ENCODE assay signal across 16 mouse cellular contexts in the genomic region with DNA sequence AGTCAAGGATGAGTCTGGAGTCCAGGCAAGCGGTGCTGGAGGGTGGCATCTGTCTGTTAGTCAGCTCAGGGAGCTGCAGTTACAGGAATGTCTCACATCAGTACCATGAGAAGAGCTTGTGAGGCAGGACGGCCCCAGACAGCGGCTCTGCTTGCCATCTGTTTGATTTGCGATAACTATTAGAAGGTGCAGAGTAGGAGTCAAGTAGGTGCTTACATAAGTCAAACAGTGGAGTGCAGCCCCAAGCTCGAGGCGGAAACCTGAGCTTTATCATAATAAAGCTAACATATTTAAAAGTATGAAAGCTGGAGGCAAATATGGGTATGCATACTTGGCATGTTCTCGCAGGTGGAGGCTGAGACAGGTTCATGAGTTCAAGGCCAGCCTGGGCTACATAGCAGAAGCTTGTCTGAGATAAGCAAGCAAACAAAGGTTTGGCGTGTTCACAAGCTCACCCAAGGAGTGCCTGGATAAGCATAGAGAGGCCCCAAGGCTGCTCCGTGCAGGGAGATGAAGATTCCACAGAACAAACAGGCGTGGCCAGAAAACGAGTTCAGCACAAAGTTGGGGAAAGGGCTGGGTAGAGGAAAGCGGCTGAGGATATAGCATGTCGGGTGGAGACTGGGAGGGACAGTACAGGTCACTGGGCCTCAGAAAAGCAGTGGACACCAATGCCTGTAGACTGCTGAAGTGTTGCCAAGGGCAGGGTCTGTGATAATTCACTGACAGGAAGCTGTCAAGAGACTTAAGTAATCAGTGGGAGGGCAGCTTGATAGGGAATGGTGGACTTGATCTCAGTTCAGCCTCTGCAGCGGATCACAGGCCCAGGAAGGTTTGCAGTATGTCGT.
DNase-seq lines count a peak whose midpoint lies in the region; ATAC-seq lines count a peak whose summit lies in the region.
"Had no signal": no experiment of that assay in that cellular context is flagged by ENCODE, and none has a peak within 500 bp of the region (broad histone marks: within the 10 kb centered on the region; RNA-seq: fewer than 3 reads in every experiment).

No protein-coding gene starts in this region.

- peak overlapping the region in 1 of 2 experiments; percentile 41; a peak in 1 of 4 replicates for H3K27ac ChIP-seq in heart, embryonic 14.5 days (replicated peaks in 1 of 2; ENCODE audit: control insufficient read depth in 1 of 2, insufficient read depth in 1 of 2, low read depth in 2 of 2, low read length in 2 of 2)
- peak overlapping the region; percentile 17; the same call in 1 of the 2 replicates for H3K27ac ChIP-seq in lung, embryonic 15.5 days
- peak overlapping the region; percentile 66 for H3K27ac ChIP-seq in stomach, embryonic 16.5 days (ENCODE audit: low read length)
- H3K27ac ChIP-seq: hindbrain, embryonic 14.5 days had no signal

- H3K4me3 ChIP-seq in heart, embryonic 14.5 days (ENCODE audit: control insufficient read depth in 1 of 2, insufficient read depth in 1 of 2, low read depth in 1 of 2, low read length in 2 of 2): no peak overlapping the region
- H3K4me3 ChIP-seq in lung, embryonic 15.5 days: no peak overlapping the region
- H3K4me3 ChIP-seq in stomach, embryonic 16.5 days (replicated peaks; ENCODE audit: low read length): no peak overlapping the region

- intact Hi-C loops in heart, postnatal 10 days (cut with DNase I): no loop called here

- no peak overlapping the region for H3K9ac ChIP-seq in heart, embryonic 14.5 days (ENCODE audit: low read length)
- no peak overlapping the region for H3K9ac ChIP-seq in lung, embryonic 15.5 days
- H3K9ac ChIP-seq in stomach, embryonic 16.5 days (ENCODE audit: low read length): no peak overlapping the region
- H3K9ac ChIP-seq: forebrain, postnatal 0 days; hindbrain, embryonic 14.5 days had no signal

- no peaks in the 10 kb centered on the region for H3K9me3 ChIP-seq in heart, embryonic 14.5 days (ENCODE audit: control insufficient read depth, low read length)
- H3K9me3 ChIP-seq in lung, embryonic 15.5 days: no peaks in the 10 kb centered on the region
- H3K9me3 ChIP-seq in stomach, embryonic 16.5 days (replicated peaks; ENCODE audit: control insufficient read depth, low read length): no peaks in the 10 kb centered on the region; the same call in 1 of the 2 replicates

- peak; percentile 52 for ATAC-seq in heart, embryonic 14.5 days (ENCODE audit: insufficient number of reproducible peaks, insufficient read depth, low FRiP score, low read depth)
- ATAC-seq in lung, embryonic 15.5 days (ENCODE audit: borderline replicate concordance, extremely low read depth, low FRiP score, low TSS enrichment): peak; percentile 41; the same call in 1 of the 2 replicates
- peak; percentile 87 for ATAC-seq in stomach, embryonic 16.5 days (ENCODE audit: insufficient read depth, low FRiP score)
- ATAC-seq: forebrain, postnatal 0 days; midbrain, embryonic 16.5 days had no signal

- peaks cover 15 to 24% of the 10 kb centered on the region in 2 experiments for H3K4me1 ChIP-seq in heart, embryonic 14.5 days (ENCODE audit: control insufficient read depth in 2 of 2, insufficient read depth in 2 of 2, low read length in 2 of 2)
- peaks cover 31% of the 10 kb centered on the region for H3K4me1 ChIP-seq in lung, embryonic 15.5 days
- peaks cover 29% of the 10 kb centered on the region for H3K4me1 ChIP-seq in stomach, embryonic 16.5 days (ENCODE audit: control insufficient read depth, insufficient read depth, low read length)

- H3K4me2 ChIP-seq in heart, embryonic 14.5 days (ENCODE audit: low read length): no peak overlapping the region
- no peak overlapping the region for H3K4me2 ChIP-seq in lung, embryonic 15.5 days
- no peak overlapping the region for H3K4me2 ChIP-seq in stomach, embryonic 16.5 days (ENCODE audit: low read depth, low read length)
- H3K4me2 ChIP-seq: hindbrain, embryonic 14.5 days had no signal

- 34% methylated on average over 15 of the region's 15 CpGs for WGBS in heart, embryonic 14.5 days
- 38% methylated on average over 15 of the region's 15 CpGs for WGBS in lung, embryonic 15.5 days
- 39% methylated on average over 15 of the region's 15 CpGs for WGBS in stomach, embryonic 16.5 days

- H3K36me3 ChIP-seq in heart, embryonic 14.5 days (ENCODE audit: control insufficient read depth, insufficient read depth, low read length): no peaks in the 10 kb centered on the region
- H3K36me3 ChIP-seq in lung, embryonic 15.5 days: no peaks in the 10 kb centered on the region
- H3K36me3 ChIP-seq in stomach, embryonic 16.5 days (ENCODE audit: control insufficient read depth, insufficient read depth, low read length): no peaks in the 10 kb centered on the region

- no peaks in the 10 kb centered on the region for H3K27me3 ChIP-seq in heart, embryonic 14.5 days (ENCODE audit: control insufficient read depth, insufficient read depth, low read length)
- H3K27me3 ChIP-seq in lung, embryonic 15.5 days: no peaks in the 10 kb centered on the region
- H3K27me3 ChIP-seq in stomach, embryonic 16.5 days (ENCODE audit: control insufficient read depth, insufficient read depth, low read length): no peaks in the 10 kb centered on the region

- DNase-seq in heart, postnatal 10 days: no peak
- DNase-seq in lung, postnatal 4 days: no peak
- peak; percentile 71 for DNase-seq in kidney, postnatal 10 days
- no peak for DNase-seq in left cerebral cortex, adult 9 months (ENCODE audit: low spot score in 2 of 2)
- DNase-seq in retina, postnatal 1 day: no peak
- DNase-seq: adrenal gland, adult 8-10 months; cerebellum, adult 9-10 months; embryo, embryonic 11 days; forebrain, postnatal 0 days; gastrocnemius, postnatal 10 days; liver had no signal
